Mouse (Mus musculus) cortical plate, adult 2 months (tissue): ENCODE measurements around the gene Cnot2.

Source experiments
- CTCF ChIP-seq: fragments of 200-500 bp; IDR thresholded peaks from 2 replicates; pipeline ENCODE4 v1.5.1; 2011; ENCODE audit warnings: mild to moderate bottlenecking, control low read depth, low read length; ENCODE audit not compliant: insufficient read depth; ENCODE audit errors: extremely low read depth
- POLR2A ChIP-seq: fragments of 200-500 bp; IDR thresholded peaks from 2 replicates; pipeline ENCODE4 v1.6.1; 2011; ENCODE audit warnings: mild to moderate bottlenecking, low read length, control low read depth; ENCODE audit not compliant: insufficient read depth; ENCODE audit errors: extremely low read depth

GRCm38 (mm10) chr10:116531063-116531462, 50.2 kb downstream of the Cnot2 start:
- no peak for TF ChIP-seq CTCF
- no peak for TF ChIP-seq POLR2A
